Mouse (Mus musculus): ENCODE measurements at regions not wholly inside any gene's neighbourhood (a gene's known extent, or its start where the extent isn't known, plus 50 kb on each side); places are given as distances from the start of the nearest gene placed in this dataset.

- peak; percentile 62 to 73 for DNase-seq (ENCODE audit: extremely low spot score in 1 of 2, low spot score in 2 of 2)
- intact Hi-C loops (cut with DNase I): no loop called here
Observed at GRCm38 (mm10) chr14:24550763-24551471, 64.0 kb downstream of the Rps24 start.

GRCm38 (mm10) chr14:24551472-24551783 lies 64.5 kb downstream of the Rps24 start:
- DNase-seq (ENCODE audit: extremely low spot score in 1 of 2, low spot score in 2 of 2): no peak
- intact Hi-C loops (cut with DNase I): no loop called here

GRCm38 (mm10) chr14:24564801-24565624 lies 78.1 kb downstream of the Rps24 start:
- no peak for DNase-seq (ENCODE audit: extremely low spot score in 1 of 2, low spot score in 2 of 2)
- intact Hi-C loops (cut with DNase I): no loop called here

GRCm38 (mm10) chr14:24565718-24566322 lies 78.9 kb downstream of the Rps24 start:
- DNase-seq (ENCODE audit: extremely low spot score in 1 of 2, low spot score in 2 of 2): no peak
- intact Hi-C loops (cut with DNase I): no loop called here

- DNase-seq (ENCODE audit: extremely low spot score in 1 of 2, low spot score in 2 of 2): no peak
- intact Hi-C loops (cut with DNase I): no loop called here
Observed at GRCm38 (mm10) chr14:24575111-24575510, 88.2 kb downstream of the Rps24 start.

- DNase-seq (ENCODE audit: extremely low spot score in 1 of 2, low spot score in 2 of 2): peak; percentile 88 to 92
- intact Hi-C loops (cut with DNase I): no loop called here
Observed at GRCm38 (mm10) chr14:24578535-24579111, 91.7 kb downstream of the Rps24 start.

- DNase-seq (ENCODE audit: extremely low spot score in 1 of 2, low spot score in 2 of 2): peak in 1 of 2 experiments; percentile 28
- intact Hi-C loops (cut with DNase I): no loop called here
Observed at GRCm38 (mm10) chr14:24579153-24579795, 92.3 kb downstream of the Rps24 start.

GRCm38 (mm10) chr14:24586133-24586908 lies 99.4 kb downstream of the Rps24 start:
- intact Hi-C loops (cut with DNase I): no loop called here
- DNase-seq (ENCODE audit: extremely low spot score in 1 of 2, low spot score in 2 of 2): no peak

GRCm38 (mm10) chr14:24586982-24587672 lies 100.2 kb downstream of the Rps24 start:
- intact Hi-C loops (cut with DNase I): no loop called here

GRCm38 (mm10) chr14:24588041-24588440 lies 101.1 kb downstream of the Rps24 start:
- no peak for DNase-seq (ENCODE audit: extremely low spot score in 1 of 2, low spot score in 2 of 2)
- intact Hi-C loops (cut with DNase I): no loop called here

More at GRCm38 (mm10) chr14:24586982-24587672, 100.2 kb downstream of the Rps24 start:
- no peak for DNase-seq (ENCODE audit: extremely low spot score in 1 of 2, low spot score in 2 of 2)

GRCm38 (mm10) chr14:24606444-24607173 lies 119.7 kb downstream of the Rps24 start:
- no peak for DNase-seq (ENCODE audit: extremely low spot score in 1 of 2, low spot score in 2 of 2)
- intact Hi-C loops (cut with DNase I): no loop called here

- no peak for DNase-seq (ENCODE audit: extremely low spot score in 1 of 2, low spot score in 2 of 2)
- intact Hi-C loops (cut with DNase I): no loop called here
Observed at GRCm38 (mm10) chr14:24608356-24608755, 121.4 kb downstream of the Rps24 start.

GRCm38 (mm10) chr14:24612254-24612995 lies 125.5 kb downstream of the Rps24 start:
- peak in 1 of 2 experiments; percentile 14 for DNase-seq (ENCODE audit: extremely low spot score in 1 of 2, low spot score in 2 of 2)

GRCm38 (mm10) chr14:24615776-24616175 lies 128.9 kb downstream of the Rps24 start:
- intact Hi-C loops (cut with DNase I): no loop called here
- DNase-seq (ENCODE audit: extremely low spot score in 1 of 2, low spot score in 2 of 2): peak in 1 of 2 experiments; percentile 12

More at GRCm38 (mm10) chr14:24612254-24612995, 125.5 kb downstream of the Rps24 start:
- intact Hi-C loops (cut with DNase I): no loop called here

- DNase-seq (ENCODE audit: extremely low spot score in 1 of 2, low spot score in 2 of 2): peak; percentile 25 to 34
- intact Hi-C loops (cut with DNase I): no loop called here
Observed at GRCm38 (mm10) chr14:24616306-24617125, 129.6 kb downstream of the Rps24 start.

- no peak for DNase-seq (ENCODE audit: extremely low spot score in 1 of 2, low spot score in 2 of 2)
- intact Hi-C loops (cut with DNase I): no loop called here
Observed at GRCm38 (mm10) chr14:24617126-24617375, 130.1 kb downstream of the Rps24 start.

All from left cerebral cortex, postnatal 10 days (tissue).